ENCODE assay signal across 8 mouse cellular contexts in the genomic region with DNA sequence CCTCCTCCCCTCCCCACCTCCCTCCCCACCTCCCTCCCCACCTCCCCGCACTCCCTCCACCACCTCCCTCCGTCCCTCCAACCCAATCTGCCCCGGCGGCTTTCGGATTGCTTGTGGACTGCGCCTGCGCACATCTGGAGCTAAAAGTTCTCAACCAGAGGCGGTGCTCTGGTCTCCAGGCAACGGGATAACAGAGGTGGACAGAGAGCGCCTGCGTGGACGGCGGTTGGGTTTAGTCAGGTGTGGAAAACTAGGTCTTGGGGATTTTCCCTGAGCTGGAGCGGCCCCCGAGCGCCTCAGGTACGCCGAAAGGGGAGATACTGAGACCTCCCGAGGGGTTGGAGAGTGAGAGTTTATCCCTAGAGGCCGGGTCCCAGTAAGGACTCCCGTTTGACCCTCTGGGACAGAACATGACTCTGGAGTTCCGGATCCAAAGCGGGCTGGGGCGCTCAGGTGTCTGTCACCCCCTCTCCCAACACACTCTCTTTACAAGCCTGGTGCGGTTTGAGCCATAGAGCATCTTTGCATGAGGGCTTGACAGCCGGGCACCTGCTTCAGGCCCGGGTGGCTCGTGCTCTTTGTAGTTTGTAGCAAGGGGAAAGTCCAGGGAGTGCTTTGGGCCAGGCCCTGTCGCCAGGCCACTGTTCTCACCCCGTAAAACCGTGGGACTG. TPM values are rescaled to one million over a fixed set of nuclear protein-coding genes. Genes with fewer than 3 reads are reported as not detected.
DNase-seq lines count a peak whose midpoint lies in the region; ATAC-seq and TF ChIP-seq lines count a peak whose summit lies in the region.

Gene Zc2hc1c (plus strand): TSS at position 106 of the 671 bp plus-strand sequence.

- DNase-seq in brain, embryonic 18.5 days (ENCODE audit: low read depth, low spot score): peak; percentile 51
- peak; percentile 77 to 88 for DNase-seq in frontal cortex, adult 2 months (ENCODE audit: extremely low spot score in 1 of 2, low spot score in 1 of 2)
- peak; percentile 93 for DNase-seq in hindbrain, embryonic 10.5 days (ENCODE audit: low spot score)
- peak; percentile 71 for DNase-seq in layer of hippocampus, adult 9-11 months
- peak; percentile 89 for DNase-seq in testis, postnatal 14 days (ENCODE audit: low spot score)

- TF ChIP-seq CTCF in ES-Bruce4 (IDR thresholded peaks at IDR 0.05; ENCODE audit: low read depth, low read length): no peak
- no peak for TF ChIP-seq CTCF in olfactory bulb, adult 2 months (IDR thresholded peaks at IDR 0.05; ENCODE audit: insufficient read depth, low read depth, low read length)

- peak; percentile 76 for ATAC-seq in lung, embryonic 15.5 days (ENCODE audit: borderline replicate concordance, extremely low read depth, low FRiP score, low TSS enrichment)

- H3K4me1 ChIP-seq in ES-Bruce4 (ENCODE audit: control insufficient read depth, insufficient read depth, low read length): no peaks in the 10 kb centered on the region
- H3K4me1 ChIP-seq in hindbrain, embryonic 10.5 days (replicated peaks): peaks cover 17% of the 10 kb centered on the region
- H3K4me1 ChIP-seq in lung, embryonic 15.5 days: peaks cover 20% of the 10 kb centered on the region
- peaks cover 4% of the 10 kb centered on the region for H3K4me1 ChIP-seq in olfactory bulb, adult 2 months (ENCODE audit: control insufficient read depth, insufficient read depth, low read length)

- no peak within 1 kb of the TSS for H3K27ac ChIP-seq in ES-Bruce4 (ENCODE audit: insufficient read depth, low read length)
- H3K27ac ChIP-seq in hindbrain, embryonic 10.5 days: peak within 1 kb of the TSS; percentile 83
- peak within 1 kb of the TSS; percentile 33; the same call in 1 of the 2 replicates for H3K27ac ChIP-seq in lung, embryonic 15.5 days
- no peak within 1 kb of the TSS for H3K27ac ChIP-seq in olfactory bulb, adult 2 months (ENCODE audit: insufficient read depth, low read depth, low read length)

- peak within 1 kb of the TSS; percentile 70 for H3K4me3 ChIP-seq in ES-Bruce4 (ENCODE audit: low read depth, low read length)
- peak within 1 kb of the TSS; percentile 66 for H3K4me3 ChIP-seq in hindbrain, embryonic 10.5 days
- H3K4me3 ChIP-seq in lung, embryonic 15.5 days: peak within 1 kb of the TSS; percentile 51
- peak within 1 kb of the TSS; percentile 53 for H3K4me3 ChIP-seq in olfactory bulb, adult 2 months (ENCODE audit: insufficient read depth, low read depth, low read length)

- peak within 1 kb of the TSS; percentile 69 for H3K4me2 ChIP-seq in lung, embryonic 15.5 days

- no peak for TF ChIP-seq EP300 in ES-Bruce4 (IDR thresholded peaks at IDR 0.05; ENCODE audit: insufficient read depth, low read depth, low read length)

- no peaks in the 10 kb centered on the region for H3K36me3 ChIP-seq in ES-Bruce4 (ENCODE audit: control insufficient read depth, insufficient read depth, low read length, poor library complexity, severe bottlenecking)
- H3K36me3 ChIP-seq in hindbrain, embryonic 10.5 days: no peaks in the 10 kb centered on the region
- H3K36me3 ChIP-seq in lung, embryonic 15.5 days: no peaks in the 10 kb centered on the region

- peak within 1 kb of the TSS; percentile 68 for H3K9ac ChIP-seq in ES-Bruce4 (ENCODE audit: low read depth, poor library complexity, severe bottlenecking)
- peak within 1 kb of the TSS; percentile 56 for H3K9ac ChIP-seq in lung, embryonic 15.5 days

- 2% methylated on average over 31 of the region's 31 CpGs for WGBS in hindbrain, embryonic 10.5 days
- 4% methylated on average over 29 of the region's 31 CpGs for WGBS in lung, embryonic 15.5 days
- 3% methylated on average over 30 of the region's 31 CpGs for WGBS in olfactory bulb, adult 2 months

- H3K9me3 ChIP-seq in ES-Bruce4 (replicated peaks; ENCODE audit: control insufficient read depth, insufficient read depth, low read length, poor library complexity, severe bottlenecking): no peaks in the 10 kb centered on the region
- no peaks in the 10 kb centered on the region for H3K9me3 ChIP-seq in hindbrain, embryonic 10.5 days
- no peaks in the 10 kb centered on the region for H3K9me3 ChIP-seq in lung, embryonic 15.5 days

- no peak for TF ChIP-seq POLR2A in ES-Bruce4 (IDR thresholded peaks at IDR 0.05; ENCODE audit: insufficient read depth, low read length)
- TF ChIP-seq POLR2A in olfactory bulb, adult 2 months (IDR thresholded peaks at IDR 0.05; ENCODE audit: insufficient read depth, low read depth, low read length): no peak

- no peaks in the 10 kb centered on the region for H3K27me3 ChIP-seq in ES-Bruce4 (ENCODE audit: control insufficient read depth, insufficient read depth, low read length, poor library complexity, severe bottlenecking)
- H3K27me3 ChIP-seq in hindbrain, embryonic 10.5 days (ENCODE audit: insufficient read depth, poor library complexity, severe bottlenecking): peaks cover 21% of the 10 kb centered on the region
- H3K27me3 ChIP-seq in lung, embryonic 15.5 days: no peaks in the 10 kb centered on the region

RNA-seq across cellular contexts. Expression of gene Zc2hc1c, which starts in this region (rescaled TPM):
- 0.84 and 0.88 TPM in 2 replicates for polyA plus RNA-seq in ES-Bruce4 (2011; ENCODE audit: insufficient read depth, insufficient read length, low read depth, missing spikeins)
- 0.92 and 0.94 TPM in 2 replicates for polyA plus RNA-seq in frontal cortex, adult 2 months (2012; rRNA removed)
- polyA plus RNA-seq in hindbrain, embryonic 10.5 days (2016; fragmentation: Nextera tagmentation; extraction: Ambion mirVana): 1.1 and 1.7 TPM in 2 replicates
- 1.7 TPM in 2 replicates for polyA plus RNA-seq in lung, embryonic 15.5 days (2015; fragmentation: Nextera tagmentation; extraction: Ambion mirVana)
- not detected in 2 replicates for polyA plus RNA-seq in olfactory bulb, adult 2 months (2012; ENCODE audit: insufficient read depth, insufficient read length, low replicate concordance, missing spikeins)

Comparison
In these comparisons a context has a peak if more than half of its experiments do, and no peak if none do; other contexts are left out.
1. Peak in DNase-seq in frontal cortex, adult 2 months; RNA of the gene not detected or under 1 TPM.
2. H3K27ac ChIP-seq: peak in hindbrain, embryonic 10.5 days (single experiment) and lung, embryonic 15.5 days (single experiment); none in ES-Bruce4 (single experiment) and olfactory bulb, adult 2 months (single experiment).
3. Peak in every context shown above with its lines, with median percentiles within 50 percentile points of each other: H3K4me3 ChIP-seq and DNase-seq.